Mouse (Mus musculus): ENCODE measurements at regions not wholly inside any gene's neighbourhood (a gene's known extent, or its start where the extent isn't known, plus 50 kb on each side); places are given as distances from the start of the nearest gene placed in this dataset.

DNA sequence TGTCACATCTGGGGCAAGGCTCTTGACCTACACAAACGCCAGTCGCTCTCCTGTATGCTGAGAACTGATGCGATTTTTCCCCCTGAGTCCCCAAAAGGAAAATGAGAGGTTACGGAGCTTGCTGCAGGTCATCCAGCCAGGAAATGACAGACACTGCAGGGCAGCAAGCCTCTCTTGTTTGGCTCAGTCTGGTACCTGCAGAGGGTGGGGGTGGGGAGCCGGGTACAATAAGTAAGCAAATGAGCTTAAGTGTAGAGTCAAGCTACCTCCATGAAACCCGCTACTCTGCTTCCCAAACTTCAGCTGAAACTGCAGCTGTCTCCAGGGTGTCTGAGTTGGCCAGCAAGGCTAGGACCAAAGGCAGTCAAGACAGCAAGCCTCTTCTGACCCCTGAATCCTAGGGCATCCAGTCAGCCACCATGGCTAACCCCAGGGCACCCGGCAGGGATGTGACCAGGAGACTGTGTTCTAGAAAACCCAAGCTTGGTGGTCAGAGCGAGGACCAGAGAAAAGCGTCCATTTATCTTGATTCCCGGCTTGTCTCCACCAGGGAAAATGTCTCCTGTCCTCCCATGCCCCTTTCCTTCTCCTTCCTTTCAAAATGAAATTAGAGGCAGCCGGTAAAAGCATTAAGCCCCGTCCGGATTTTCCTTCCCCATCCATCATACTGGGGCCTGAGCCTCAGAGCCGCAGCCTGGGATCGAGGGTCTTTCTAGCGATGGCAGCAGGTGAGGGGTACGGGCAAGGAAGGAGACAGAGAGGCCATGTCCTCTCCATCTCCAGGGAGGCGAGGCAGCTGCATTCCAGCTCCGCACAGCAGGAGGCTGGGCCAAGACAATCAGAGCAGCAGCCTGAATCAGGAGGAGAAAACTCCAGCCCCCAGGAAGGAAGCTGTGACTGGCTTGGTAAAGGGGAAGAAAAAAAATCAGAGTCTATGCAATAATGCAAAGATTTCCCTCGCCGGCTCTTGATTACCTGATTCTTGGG, 100.2 kb upstream of the Rpl38 start:
- no peak for TF ChIP-seq CTCF (IDR thresholded peaks at IDR 0.05)
- no peak for TF ChIP-seq POLR2A (IDR thresholded peaks at IDR 0.05; ENCODE audit: insufficient read depth, low read depth, low read length)
- no peak for TF ChIP-seq EP300 (IDR thresholded peaks at IDR 0.05; ENCODE audit: insufficient read depth, low read depth, low read length)

Measured in heart, adult 2 months (tissue).